Mouse (Mus musculus) forebrain, embryonic 11.5 days (tissue): ENCODE measurements around the gene Cldn34a. TPM values are rescaled to one million over a fixed set of nuclear protein-coding genes. Genes with fewer than 3 reads are reported as not detected.
"Not testable (repeated sequence)": the region's sequence is repeated elsewhere in the genome, so short reads cannot be mapped to it uniquely, and the experiment has no call there.

Experiments used
- ATAC-seq: fragments of 200-750 bp; cut with Nextera tagmentation; replicated peaks from 2 replicates; pipeline ENCODE4 v1.8.0; 2017; ENCODE audit warnings: moderate TSS enrichment; ENCODE audit not compliant: low FRiP score
- DNase-seq: peaks from one replicate; pipeline ENCODE4 v3.0.0-alpha.2; 2017; ENCODE audit warnings: low spot score
- H3K27ac ChIP-seq: fragments of 300-500 bp; sonication (generic); 2 replicates; pipeline ENCODE4 v1.5.1; 2014; ENCODE audit warnings: low read depth, low read length
- H3K27me3 ChIP-seq: fragments of 300-500 bp; sonication (generic); 2 replicates; pipeline ENCODE4 v1.6.1; 2014; ENCODE audit warnings: mild to moderate bottlenecking, low read length, mixed read lengths; ENCODE audit not compliant: control insufficient read depth, insufficient read depth
- H3K36me3 ChIP-seq: fragments of 300-500 bp; sonication (generic); 2 replicates; pipeline ENCODE4 v1.6.1; 2014; ENCODE audit warnings: mild to moderate bottlenecking, low read length, moderate library complexity, mixed read lengths; ENCODE audit not compliant: control insufficient read depth, insufficient read depth
- H3K4me1 ChIP-seq: fragments of 300-500 bp; sonication (generic); replicated peaks from 2 replicates; pipeline ENCODE4 v1.6.1; 2014; ENCODE audit warnings: low read length, mixed read lengths; ENCODE audit not compliant: control insufficient read depth, insufficient read depth
- H3K4me2 ChIP-seq: fragments of 300-500 bp; sonication (generic); 2 replicates; pipeline ENCODE4 v1.6.1; 2014; ENCODE audit warnings: low read depth, mild to moderate bottlenecking, low read length, moderate library complexity, mixed read lengths; ENCODE audit not compliant: severe bottlenecking
- H3K4me3 ChIP-seq: fragments of 300-500 bp; sonication (generic); 2 replicates; pipeline ENCODE4 v1.5.1; 2014; ENCODE audit warnings: low read depth, low read length
- H3K9ac ChIP-seq: fragments of 300-500 bp; sonication (generic); 2 replicates; pipeline ENCODE4 v1.6.1; 2014; ENCODE audit warnings: low read length
- H3K9me3 ChIP-seq: fragments of 300-500 bp; sonication (generic); 2 replicates; pipeline ENCODE4 v1.6.1; 2016; ENCODE audit warnings: low read length, mixed read lengths; ENCODE audit not compliant: control insufficient read depth
- WGBS: fragments of 180-500 bp; shearing (Covaris S2); extraction: QIAGEN DNeasy Blood & Tissue Kit; methylation state at CpG from one replicate; pipeline ENCODE4 v1.1.7; 2014; 5-methylcytosine and 5-hydroxymethylcytosine counted together
- polyA plus RNA-seq: library from polyadenylated mRNA; unstranded; fragments of >200 nt; fragmentation: Nextera tagmentation; extraction: Ambion mirVana; gene quantifications from 2 replicates; pipeline ENCODE4 v1.2.1, GENCODE M21; 2014

Cldn34a gene
- not detected in 2 replicates for polyA plus RNA-seq

DNA sequence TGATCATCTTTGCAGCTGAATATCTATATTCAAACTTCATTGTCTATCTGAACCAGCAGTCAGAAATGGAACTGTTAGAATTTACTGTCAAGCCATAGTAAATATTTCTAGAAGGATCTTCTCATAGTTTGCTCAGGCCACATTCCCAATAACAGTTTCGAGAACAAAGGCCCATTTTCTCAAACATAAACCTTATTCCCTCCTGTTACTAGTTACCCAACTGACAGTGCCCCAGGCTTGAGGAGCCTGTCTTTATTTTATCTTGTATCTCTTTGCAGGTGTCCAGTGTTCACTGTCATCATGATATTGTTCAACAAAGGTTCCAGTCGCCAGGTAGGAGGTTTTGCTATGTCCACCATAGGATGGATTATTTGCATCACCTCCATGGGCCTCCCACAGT is at the start of gene Cldn34a:
Gene Cldn34a (plus strand): TSS at position 301 of the 400 bp plus-strand sequence.
- ATAC-seq (no peak), DNase-seq (no peak)
- no peak within 1 kb of the TSS for H3K4me3 ChIP-seq
- 78% methylated on average over 2 of the region's 2 CpGs for WGBS
- no peaks in the 10 kb centered on the region for H3K9me3 ChIP-seq
- H3K4me2 ChIP-seq: no peak within 1 kb of the TSS
- no peaks in the 10 kb centered on the region for H3K36me3 ChIP-seq
- no peak within 1 kb of the TSS for H3K9ac ChIP-seq
- H3K27ac ChIP-seq: no peak within 1 kb of the TSS
- no peaks in the 10 kb centered on the region for H3K4me1 ChIP-seq
- peaks cover 2% of the 10 kb centered on the region; the same call in 1 of the 2 replicates for H3K27me3 ChIP-seq

DNA sequence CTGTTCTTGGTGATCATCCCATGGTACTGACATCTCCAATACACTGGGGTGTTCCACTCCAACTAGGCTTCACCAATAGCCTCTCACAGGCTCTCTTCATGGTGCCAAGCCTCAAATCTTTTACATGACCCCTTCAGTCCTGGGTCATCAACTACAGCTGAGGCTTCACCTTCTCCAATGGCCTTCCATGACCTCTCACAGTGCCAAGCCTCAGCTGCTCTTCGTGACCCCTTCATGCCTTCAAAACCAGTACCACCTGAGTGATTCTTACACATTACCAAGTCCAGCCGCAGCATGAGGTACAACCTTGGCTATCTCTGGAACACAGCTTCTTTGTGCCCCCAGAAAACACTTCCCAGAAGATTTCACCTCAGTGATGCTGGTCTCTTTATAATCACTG is 44.5 kb upstream of the Cldn34a start:
- not testable (repeated sequence) for H3K4me3 ChIP-seq, H3K9me3 ChIP-seq, H3K27me3 ChIP-seq, H3K9ac ChIP-seq, H3K27ac ChIP-seq, H3K4me2 ChIP-seq, H3K4me1 ChIP-seq, H3K36me3 ChIP-seq, ATAC-seq, DNase-seq
- WGBS: 77% methylated on average over 2 of the region's 2 CpGs

DNA sequence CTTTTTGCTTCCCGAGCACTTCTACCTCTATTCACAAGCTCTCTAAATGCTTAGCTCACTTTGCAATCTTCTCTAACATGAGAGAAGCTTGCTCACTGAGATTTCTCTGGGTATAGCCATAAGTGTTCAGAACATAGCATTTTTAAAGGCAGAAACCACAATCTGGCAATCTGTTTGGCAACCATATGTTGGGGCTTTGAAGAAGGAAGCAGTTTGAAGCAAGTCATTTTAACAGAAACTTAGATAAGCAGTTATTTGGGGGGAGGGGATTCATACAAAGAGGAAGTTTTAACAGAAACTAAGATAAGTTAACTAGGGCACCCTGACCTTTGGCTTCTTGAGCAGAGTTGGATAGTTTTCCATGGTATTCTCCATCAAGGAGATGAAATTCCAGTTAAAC is 17.4 kb upstream of the Cldn34a start:
- peaks cover 17% of the 10 kb centered on the region for H3K27me3 ChIP-seq
- no peak for DNase-seq

DNA sequence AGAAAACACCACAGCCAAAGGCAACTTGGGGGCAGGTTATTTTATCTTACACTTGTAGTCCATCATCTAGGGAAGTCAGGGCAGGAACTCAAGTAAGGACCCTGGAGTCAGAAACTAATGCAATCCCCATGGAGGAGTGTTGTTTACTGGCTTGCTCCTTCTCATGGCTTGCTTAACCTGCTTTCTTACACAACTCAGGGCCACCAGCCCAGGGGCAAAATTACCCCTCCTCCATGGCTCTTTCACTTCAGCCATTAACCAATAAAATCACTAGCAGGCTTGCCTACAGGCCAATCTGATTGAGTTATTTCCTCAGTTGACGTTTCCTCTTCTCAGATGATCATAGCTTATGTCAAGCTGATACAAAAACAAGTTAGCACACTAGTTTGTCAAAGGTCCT is 15.0 kb upstream of the Cldn34a start:
- Histone ChIP-seq H3K27me3 (peaks cover 12% of the 10 kb centered on the region; the same call in 1 of the 2 replicates), H3K27ac (no peak overlapping the region), H3K9me3 (no peaks in the 10 kb centered on the region), H3K4me1 (no peaks in the 10 kb centered on the region), H3K4me3 (no peak overlapping the region), H3K36me3 (no peaks in the 10 kb centered on the region), H3K4me2 (no peak overlapping the region), H3K9ac (no peak overlapping the region)
- ATAC-seq (no peak), DNase-seq (no peak)
- 61% methylated on average over 1 of the region's 1 CpGs for WGBS

More for the DNA sequence above, 17.4 kb upstream of the Cldn34a start:
- 87% methylated on average over 1 of the region's 1 CpGs for WGBS
- H3K36me3 ChIP-seq: no peaks in the 10 kb centered on the region
- no peaks in the 10 kb centered on the region for H3K9me3 ChIP-seq
- H3K27ac ChIP-seq: no peak overlapping the region
- H3K4me1 ChIP-seq: no peaks in the 10 kb centered on the region
- no peak overlapping the region for H3K4me2 ChIP-seq
- H3K4me3 ChIP-seq: no peak overlapping the region
- no peak overlapping the region for H3K9ac ChIP-seq
- ATAC-seq: no peak

DNA sequence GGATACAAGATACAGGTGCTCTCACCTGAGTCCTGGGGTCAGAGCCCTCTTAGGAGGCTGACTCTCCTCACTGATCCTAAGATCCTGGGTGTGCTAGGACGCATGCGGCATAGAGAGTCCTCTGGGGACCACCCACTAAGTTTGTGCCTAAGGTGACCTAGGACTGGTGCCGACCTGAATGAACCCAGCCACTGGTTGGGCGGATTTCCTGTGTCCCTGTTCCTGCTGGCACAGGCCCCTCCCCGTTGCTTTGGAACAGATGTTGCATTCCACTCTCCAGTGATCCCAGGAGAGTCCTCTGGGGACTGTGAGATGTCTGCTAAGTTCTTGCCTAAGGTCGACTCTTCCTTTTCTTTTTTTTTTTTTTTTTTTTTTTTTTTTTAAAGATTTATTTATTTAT is 5.7 kb upstream of the Cldn34a start:
- DNase-seq: no peak
- ATAC-seq: no peak

More for the DNA sequence above, 5.7 kb upstream of the Cldn34a start:
- H3K27ac ChIP-seq: no peak overlapping the region
- H3K9ac ChIP-seq: no peak overlapping the region
- no peaks in the 10 kb centered on the region for H3K9me3 ChIP-seq
- no peaks in the 10 kb centered on the region for H3K4me1 ChIP-seq
- no peak overlapping the region for H3K4me2 ChIP-seq
- H3K4me3 ChIP-seq: no peak overlapping the region
- WGBS: 76% methylated on average over 6 of the region's 6 CpGs
- H3K36me3 ChIP-seq: no peaks in the 10 kb centered on the region
- no peaks in the 10 kb centered on the region for H3K27me3 ChIP-seq

Other genes starting within 250 kb of the Cldn34a start
- gene Kantr, start 235.8 kb upstream of the Cldn34a start, polyA plus RNA-seq: 16.6 and 19.5 TPM in 2 replicates
- gene Tspyl2, start 220.9 kb upstream of the Cldn34a start, polyA plus RNA-seq: 33.7 and 35.6 TPM in 2 replicates
- gene Gpr173, start 194.6 kb upstream of the Cldn34a start, polyA plus RNA-seq: 7.1 and 8.0 TPM in 2 replicates
- 12.3 and 13.2 TPM in 2 replicates for gene Shroom2, start 206.1 kb downstream of the Cldn34a start, polyA plus RNA-seq
- 0.12 and 0.35 TPM in 2 replicates for gene Gpr143, start 218.6 kb downstream of the Cldn34a start, polyA plus RNA-seq